9 mouse cellular contexts compared by ENCODE assay signal in the genomic region with DNA sequence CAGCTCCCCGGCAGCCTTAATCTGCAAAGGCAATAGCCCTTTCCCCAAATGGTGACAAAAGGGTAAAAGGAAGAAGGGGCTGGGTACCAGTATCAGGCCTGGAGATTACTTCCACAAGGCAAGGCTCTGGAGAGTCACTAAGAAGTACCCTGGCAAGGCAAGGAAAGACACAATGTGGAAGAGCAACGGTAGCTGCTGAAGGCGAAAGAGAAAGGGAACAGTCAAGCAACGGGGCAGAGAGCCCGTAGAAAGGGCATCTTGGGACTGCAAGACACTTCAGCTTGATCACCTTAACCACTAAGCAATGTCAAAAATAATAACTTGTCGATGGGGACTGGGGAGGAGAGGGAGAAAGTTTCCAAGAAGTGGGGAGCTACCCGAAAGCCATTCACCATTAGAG.
DNase-seq lines count a peak whose midpoint lies in the region; ATAC-seq and TF ChIP-seq lines count a peak whose summit lies in the region.
"Had no signal": no experiment of that assay in that cellular context is flagged by ENCODE, and none has a peak within 500 bp of the region (broad histone marks: within the 10 kb centered on the region; RNA-seq: fewer than 3 reads in every experiment).

No protein-coding gene starts in this region.

- H3K4me1 ChIP-seq in heart, embryonic 12.5 days (replicated peaks): peaks cover 67% of the 10 kb centered on the region
- no peaks in the 10 kb centered on the region for H3K4me1 ChIP-seq in brown adipose tissue, adult 24 weeks (ENCODE audit: control insufficient read depth, insufficient read depth, insufficient read length, low read length)
- peaks cover 44% of the 10 kb centered on the region for H3K4me1 ChIP-seq in forebrain, postnatal 0 days (ENCODE audit: insufficient read depth)
- H3K4me1 ChIP-seq in midbrain, embryonic 10.5 days: peaks cover 31% of the 10 kb centered on the region

- peak overlapping the region; percentile 85 for H3K9ac ChIP-seq in heart, embryonic 12.5 days
- peak overlapping the region; percentile 88 for H3K9ac ChIP-seq in forebrain, postnatal 0 days
- H3K9ac ChIP-seq: liver, embryonic 13.5 days had no signal

- no peak overlapping the region for H3K27ac ChIP-seq in heart, embryonic 12.5 days (ENCODE audit: poor library complexity, severe bottlenecking)
- H3K27ac ChIP-seq in brown adipose tissue, adult 24 weeks (replicated peaks; ENCODE audit: low read depth, low read length): no peak overlapping the region
- H3K27ac ChIP-seq in forebrain, postnatal 0 days (ENCODE audit: low read depth, low read length): peak overlapping the region; percentile 50; the same call in 1 of the 2 replicates
- H3K27ac ChIP-seq in midbrain, embryonic 10.5 days (replicated peaks): no peak overlapping the region
- H3K27ac ChIP-seq: liver, embryonic 13.5 days had no signal

- H3K36me3 ChIP-seq in heart, embryonic 12.5 days: no peaks in the 10 kb centered on the region
- no peaks in the 10 kb centered on the region for H3K36me3 ChIP-seq in forebrain, postnatal 0 days (ENCODE audit: insufficient read depth)
- H3K36me3 ChIP-seq in midbrain, embryonic 10.5 days: no peaks in the 10 kb centered on the region
- H3K36me3 ChIP-seq: liver, embryonic 13.5 days had no signal

- peaks cover 21% of the 10 kb centered on the region; the same call in 1 of the 2 replicates for H3K27me3 ChIP-seq in heart, embryonic 12.5 days (replicated peaks)
- no peaks in the 10 kb centered on the region for H3K27me3 ChIP-seq in forebrain, postnatal 0 days (ENCODE audit: insufficient read depth, low read length)
- peaks cover 68% of the 10 kb centered on the region for H3K27me3 ChIP-seq in midbrain, embryonic 10.5 days (ENCODE audit: low read depth, poor library complexity, severe bottlenecking)

- WGBS in heart, embryonic 12.5 days: 22% methylated on average over 7 of the region's 7 CpGs
- WGBS in forebrain, postnatal 0 days: 16% methylated on average over 7 of the region's 7 CpGs
- 19% methylated on average over 7 of the region's 7 CpGs for WGBS in midbrain, embryonic 10.5 days

- H3K4me2 ChIP-seq in heart, embryonic 12.5 days: peak overlapping the region; percentile 94
- H3K4me2 ChIP-seq in forebrain, postnatal 0 days (ENCODE audit: low read depth): peak overlapping the region; percentile 81

- no peak for DNase-seq in heart, adult 9 months (ENCODE audit: low spot score in 2 of 2)
- DNase-seq in forebrain, postnatal 0 days: no peak
- DNase-seq in midbrain, embryonic 10.5 days (ENCODE audit: low spot score): peak; percentile 23
- no peak for DNase-seq in left cerebral cortex, adult 8-10 months (ENCODE audit: low spot score in 2 of 2)
- DNase-seq in gastrocnemius, postnatal 25 days: no peak
- DNase-seq: liver, embryonic 13.5 days had no signal

- peak overlapping the region; percentile 71 for H3K4me3 ChIP-seq in heart, embryonic 12.5 days
- peak overlapping the region; percentile 66 for H3K4me3 ChIP-seq in brown adipose tissue, adult 24 weeks (ENCODE audit: insufficient read depth, low read depth, low read length)
- H3K4me3 ChIP-seq in forebrain, postnatal 0 days (ENCODE audit: low read depth, low read length): peak overlapping the region; percentile 76
- H3K4me3 ChIP-seq in midbrain, embryonic 10.5 days: peak overlapping the region; percentile 67

- no peak for ATAC-seq in heart, embryonic 12.5 days (ENCODE audit: insufficient number of reproducible peaks, low FRiP score)
- ATAC-seq in forebrain, postnatal 0 days: no peak
- no peak for ATAC-seq in erythroblast, adult 5-6 weeks (replicated peaks; ENCODE audit: low FRiP score, poor library complexity, severe bottlenecking)

- no peaks in the 10 kb centered on the region for H3K9me3 ChIP-seq in heart, embryonic 12.5 days (replicated peaks)
- H3K9me3 ChIP-seq in forebrain, postnatal 0 days (ENCODE audit: low read length): no peaks in the 10 kb centered on the region
- H3K9me3 ChIP-seq in midbrain, embryonic 10.5 days (replicated peaks): no peaks in the 10 kb centered on the region
- H3K9me3 ChIP-seq: liver, embryonic 13.5 days had no signal

- TF ChIP-seq CTCF in forebrain, postnatal 0 days (IDR thresholded peaks at IDR 0.05; ENCODE audit: low read depth): no peak
